In the genomic region with DNA sequence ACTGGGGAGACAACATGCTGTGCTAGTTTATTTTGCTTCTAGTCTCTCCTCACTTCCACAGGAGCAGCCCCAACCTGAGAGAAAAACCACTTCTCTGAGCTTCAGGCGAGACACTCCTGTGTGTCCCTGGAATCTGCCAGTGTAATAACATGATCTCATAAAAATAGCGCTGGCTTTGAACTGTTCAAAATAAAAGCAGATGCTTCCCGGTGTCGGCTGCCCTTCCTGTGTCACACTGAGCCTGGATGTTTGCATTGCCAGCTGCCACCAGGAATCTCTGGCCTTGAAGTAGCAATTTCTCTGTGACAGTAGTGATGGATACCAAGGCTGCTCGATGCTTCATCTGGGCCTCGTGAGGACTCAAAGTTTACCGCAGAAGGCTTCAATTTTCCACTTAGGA, we compare ENCODE assay signal across 10 mouse cellular contexts.
DNase-seq lines count a peak whose midpoint lies in the region; ATAC-seq and TF ChIP-seq lines count a peak whose summit lies in the region.
"Had no signal": no experiment of that assay in that cellular context is flagged by ENCODE, and none has a peak within 500 bp of the region (broad histone marks: within the 10 kb centered on the region; RNA-seq: fewer than 3 reads in every experiment).

No protein-coding gene starts in this region.

- no peak for DNase-seq in hindbrain, postnatal 0 days (ENCODE audit: low spot score)
- DNase-seq in adrenal gland, postnatal 36 days: peak; percentile 37 to 41
- peak; percentile 29 for DNase-seq in embryo, embryonic 11.5 days (ENCODE audit: low read depth, low spot score)
- DNase-seq in kidney, postnatal 25 days: peak; percentile 31 to 46
- DNase-seq in left cerebral cortex, adult 18-20 months (ENCODE audit: low spot score in 2 of 2): no peak
- no peak for DNase-seq in layer of hippocampus, adult 11-12 months (ENCODE audit: low spot score)
- DNase-seq: cerebellum, adult 11 months had no signal

- TF ChIP-seq CTCF in hindbrain, postnatal 0 days (IDR thresholded peaks at IDR 0.05; ENCODE audit: low read depth): no peak

- no peak overlapping the region for H3K4me2 ChIP-seq in hindbrain, postnatal 0 days (ENCODE audit: low read depth, low read length)
- H3K4me2 ChIP-seq in hindbrain, embryonic 13.5 days: no peak overlapping the region
- H3K4me2 ChIP-seq: limb, embryonic 15.5 days had no signal

- no peak overlapping the region for H3K4me3 ChIP-seq in hindbrain, postnatal 0 days (ENCODE audit: low read length)
- H3K4me3 ChIP-seq in hindbrain, embryonic 13.5 days: no peak overlapping the region
- H3K4me3 ChIP-seq: limb, embryonic 15.5 days had no signal

- no peaks in the 10 kb centered on the region for H3K36me3 ChIP-seq in hindbrain, postnatal 0 days (ENCODE audit: insufficient read depth, low read length)
- H3K36me3 ChIP-seq in hindbrain, embryonic 13.5 days: no peaks in the 10 kb centered on the region
- H3K36me3 ChIP-seq: limb, embryonic 15.5 days had no signal

- H3K27me3 ChIP-seq in hindbrain, postnatal 0 days (ENCODE audit: insufficient read depth, low read length): no peaks in the 10 kb centered on the region
- no peaks in the 10 kb centered on the region for H3K27me3 ChIP-seq in hindbrain, embryonic 13.5 days
- H3K27me3 ChIP-seq: CH12.LX; limb, embryonic 15.5 days had no signal

- no peak overlapping the region for H3K27ac ChIP-seq in hindbrain, postnatal 0 days
- H3K27ac ChIP-seq in hindbrain, embryonic 13.5 days: no peak overlapping the region
- H3K27ac ChIP-seq: limb, embryonic 15.5 days had no signal

- no peak overlapping the region for H3K9ac ChIP-seq in hindbrain, postnatal 0 days (replicated peaks; ENCODE audit: low read length)
- H3K9ac ChIP-seq in hindbrain, embryonic 13.5 days: no peak overlapping the region
- H3K9ac ChIP-seq: limb, embryonic 15.5 days had no signal

- H3K4me1 ChIP-seq in hindbrain, postnatal 0 days (ENCODE audit: insufficient read depth, low read length): peaks cover 4% of the 10 kb centered on the region; the same call in 1 of the 2 replicates
- 0 out of 2 replicates have a peak, but pooled peaks cover 3% of the 10 kb centered on the region for H3K4me1 ChIP-seq in hindbrain, embryonic 13.5 days (replicated peaks)

- ATAC-seq in hindbrain, postnatal 0 days: 0 out of 2 replicates have a peak, but pooled peaks have one; percentile 39
- no peak for ATAC-seq in hindbrain, embryonic 13.5 days (ENCODE audit: low FRiP score)

- WGBS in hindbrain, postnatal 0 days: 49% methylated on average over 7 of the region's 7 CpGs
- WGBS in hindbrain, embryonic 13.5 days: 63% methylated on average over 7 of the region's 7 CpGs

- no peaks in the 10 kb centered on the region for H3K9me3 ChIP-seq in hindbrain, postnatal 0 days (ENCODE audit: low read length)
- H3K9me3 ChIP-seq in hindbrain, embryonic 13.5 days: no peaks in the 10 kb centered on the region
- H3K9me3 ChIP-seq: limb, embryonic 15.5 days had no signal

Comparison
In these comparisons a context has a peak if more than half of its experiments do, and no peak if none do; other contexts are left out.
1. DNase-seq: peak in adrenal gland, postnatal 36 days (2 of 2), embryo, embryonic 11.5 days (single experiment) and kidney, postnatal 25 days (2 of 2); none in hindbrain, postnatal 0 days (single experiment), left cerebral cortex, adult 18-20 months (0 of 2) and layer of hippocampus, adult 11-12 months (single experiment).